Comparison of ENCODE assay signal across 30 mouse cellular contexts in genomic region chr1:167411991-167412715, GRCm38 (mm10). TPM values are rescaled to one million over a fixed set of nuclear protein-coding genes. Genes with fewer than 3 reads are reported as not detected.
DNase-seq lines count a peak whose midpoint lies in the region; ATAC-seq and TF ChIP-seq lines count a peak whose summit lies in the region.
"Had no signal": no experiment of that assay in that cellular context is flagged by ENCODE, and none has a peak within 500 bp of the region (broad histone marks: within the 10 kb centered on the region; RNA-seq: fewer than 3 reads in every experiment).

No protein-coding gene starts in this region.

- no peak overlapping the region for H3K27ac ChIP-seq in intestine, embryonic 15.5 days
- no peak overlapping the region for H3K27ac ChIP-seq in intestine, postnatal 0 days (ENCODE audit: low read depth, low read length)
- peak overlapping the region; percentile 22; the same call in 1 of the 2 replicates for H3K27ac ChIP-seq in embryonic facial prominence, embryonic 15.5 days (replicated peaks)
- no peak overlapping the region for H3K27ac ChIP-seq in midbrain, postnatal 0 days (ENCODE audit: low read depth, low read length)
- H3K27ac ChIP-seq: embryonic facial prominence, embryonic 12.5 days; forebrain, embryonic 12.5 days; hindbrain, embryonic 10.5 days; hindbrain, embryonic 13.5 days had no signal

- H3K4me2 ChIP-seq in intestine, embryonic 15.5 days (replicated peaks) = no peak overlapping the region
- no peak overlapping the region for H3K4me2 ChIP-seq in intestine, postnatal 0 days (replicated peaks; ENCODE audit: low read depth)
- H3K4me2 ChIP-seq in embryonic facial prominence, embryonic 15.5 days (replicated peaks) = no peak overlapping the region
- peak overlapping the region; percentile 14 for H3K4me2 ChIP-seq in myocyte (ENCODE audit: low read depth)
- H3K4me2 ChIP-seq in midbrain, postnatal 0 days (ENCODE audit: low read depth, low read length, poor library complexity, severe bottlenecking) = no peak overlapping the region
- H3K4me2 ChIP-seq: embryonic facial prominence, embryonic 12.5 days; forebrain, embryonic 12.5 days; heart, embryonic 11.5 days; hindbrain, embryonic 13.5 days had no signal

- TF ChIP-seq POLR2A in myocyte (IDR thresholded peaks at IDR 0.05; ENCODE audit: insufficient read length, low read depth) = no peak

- TF ChIP-seq CTCF in intestine, postnatal 0 days (IDR thresholded peaks at IDR 0.05; ENCODE audit: low read depth) = no peak
- no peak for TF ChIP-seq CTCF in midbrain, postnatal 0 days (IDR thresholded peaks at IDR 0.05)

- no peak overlapping the region for H3ac ChIP-seq in myocyte (ENCODE audit: control insufficient read depth, insufficient read length)

- 46% methylated on average over 12 of the region's 12 CpGs for WGBS in intestine, embryonic 15.5 days
- WGBS in intestine, postnatal 0 days = 58% methylated on average over 12 of the region's 12 CpGs
- WGBS in embryonic facial prominence, embryonic 15.5 days = 33% methylated on average over 12 of the region's 12 CpGs
- 76% methylated on average over 12 of the region's 12 CpGs for WGBS in midbrain, postnatal 0 days

- peak; percentile 80 for DNase-seq in NIH3T3 (ENCODE audit: low read depth)
- DNase-seq in gastrocnemius, postnatal 14 days = no peak
- DNase-seq in frontal cortex, postnatal 14 days (ENCODE audit: low spot score in 2 of 2) = no peak
- DNase-seq in midbrain, postnatal 0 days (ENCODE audit: low spot score) = no peak
- DNase-seq: adrenal gland, postnatal 10 days; adrenal gland, postnatal 36 days; cerebellum, adult 18-20 months; cerebellum, adult 9-10 months; cerebellum, postnatal 14 days; gastrocnemius, postnatal 36 days; heart, postnatal 36 days had no signal

- ATAC-seq in intestine, embryonic 15.5 days = 0 out of 2 replicates have a peak, but pooled peaks have one; percentile 25
- no peak for ATAC-seq in intestine, postnatal 0 days
- ATAC-seq in embryonic facial prominence, embryonic 15.5 days (ENCODE audit: insufficient number of reproducible peaks, low FRiP score, low TSS enrichment, low read depth) = peak; percentile 78
- ATAC-seq in midbrain, postnatal 0 days (ENCODE audit: low FRiP score) = no peak
- ATAC-seq: CD4-positive, CD25-positive, alpha-beta regulatory T cell, adult 4 months; forebrain, embryonic 16.5 days; hindbrain, embryonic 16.5 days; intestine, embryonic 16.5 days; Patski had no signal

- H3K36me3 ChIP-seq in intestine, embryonic 15.5 days = no peaks in the 10 kb centered on the region
- H3K36me3 ChIP-seq in intestine, postnatal 0 days (ENCODE audit: control insufficient read depth, insufficient read depth) = no peaks in the 10 kb centered on the region
- H3K36me3 ChIP-seq in embryonic facial prominence, embryonic 15.5 days = no peaks in the 10 kb centered on the region
- H3K36me3 ChIP-seq in myocyte (ENCODE audit: control insufficient read depth, insufficient read depth) = no peaks in the 10 kb centered on the region
- no peaks in the 10 kb centered on the region for H3K36me3 ChIP-seq in midbrain, postnatal 0 days (ENCODE audit: insufficient read depth, low read length)
- H3K36me3 ChIP-seq: embryonic facial prominence, embryonic 12.5 days; forebrain, embryonic 12.5 days; hindbrain, embryonic 10.5 days; hindbrain, embryonic 13.5 days had no signal

- no peaks in the 10 kb centered on the region for H3K4me1 ChIP-seq in intestine, embryonic 15.5 days (replicated peaks)
- no peaks in the 10 kb centered on the region for H3K4me1 ChIP-seq in intestine, postnatal 0 days (replicated peaks; ENCODE audit: control insufficient read depth, insufficient read depth, low read length)
- H3K4me1 ChIP-seq in embryonic facial prominence, embryonic 15.5 days = no peaks in the 10 kb centered on the region
- no peaks in the 10 kb centered on the region for H3K4me1 ChIP-seq in midbrain, postnatal 0 days (ENCODE audit: insufficient read depth, low read length)
- H3K4me1 ChIP-seq: embryonic facial prominence, embryonic 12.5 days; forebrain, embryonic 12.5 days; hindbrain, embryonic 10.5 days; hindbrain, embryonic 13.5 days had no signal

- no peaks in the 10 kb centered on the region for H3K9me3 ChIP-seq in intestine, embryonic 15.5 days
- no peaks in the 10 kb centered on the region for H3K9me3 ChIP-seq in intestine, postnatal 0 days (ENCODE audit: control insufficient read depth)
- no peaks in the 10 kb centered on the region for H3K9me3 ChIP-seq in embryonic facial prominence, embryonic 15.5 days (replicated peaks)
- no peaks in the 10 kb centered on the region for H3K9me3 ChIP-seq in midbrain, postnatal 0 days (ENCODE audit: low read length)
- H3K9me3 ChIP-seq: embryonic facial prominence, embryonic 12.5 days; forebrain, embryonic 12.5 days; hindbrain, embryonic 10.5 days; hindbrain, embryonic 13.5 days had no signal

- H3K79me2 ChIP-seq in myocyte (ENCODE audit: control insufficient read depth, insufficient read depth) = no peaks in the 10 kb centered on the region

- intact Hi-C loops in gastrocnemius, postnatal 14 days (cut with DNase I; ENCODE audit: low total_unique reads) = no loop called here

- H3K27me3 ChIP-seq in intestine, embryonic 15.5 days (replicated peaks) = 0 out of 2 replicates have a peak, but pooled peaks cover 9% of the 10 kb centered on the region
- H3K27me3 ChIP-seq in intestine, postnatal 0 days (replicated peaks; ENCODE audit: control insufficient read depth, insufficient read depth, low read length) = no peaks in the 10 kb centered on the region
- peaks cover 26% of the 10 kb centered on the region for H3K27me3 ChIP-seq in embryonic facial prominence, embryonic 15.5 days
- peaks cover 20% of the 10 kb centered on the region for H3K27me3 ChIP-seq in myocyte (ENCODE audit: control insufficient read depth, insufficient read depth, insufficient read length)
- no peaks in the 10 kb centered on the region; the same call in 1 of the 2 replicates for H3K27me3 ChIP-seq in midbrain, postnatal 0 days (ENCODE audit: insufficient read depth, low read length)

- no peak overlapping the region for H3K4me3 ChIP-seq in intestine, embryonic 15.5 days (replicated peaks)
- no peak overlapping the region for H3K4me3 ChIP-seq in intestine, postnatal 0 days (ENCODE audit: low read depth, low read length)
- no peak overlapping the region for H3K4me3 ChIP-seq in embryonic facial prominence, embryonic 15.5 days (replicated peaks)
- H3K4me3 ChIP-seq in myocyte = no peak overlapping the region
- no peak overlapping the region for H3K4me3 ChIP-seq in midbrain, postnatal 0 days (ENCODE audit: low read depth, low read length)
- H3K4me3 ChIP-seq: embryonic facial prominence, embryonic 12.5 days; erythroblast, embryonic 14.5 days; forebrain, embryonic 12.5 days; hindbrain, embryonic 10.5 days; hindbrain, embryonic 13.5 days had no signal

- no peak overlapping the region for H3K9ac ChIP-seq in intestine, embryonic 15.5 days
- no peak overlapping the region for H3K9ac ChIP-seq in intestine, postnatal 0 days (ENCODE audit: low read depth, low read length)
- no peak overlapping the region for H3K9ac ChIP-seq in embryonic facial prominence, embryonic 15.5 days
- H3K9ac ChIP-seq in midbrain, postnatal 0 days (replicated peaks; ENCODE audit: low read length, poor library complexity, severe bottlenecking) = no peak overlapping the region
- H3K9ac ChIP-seq: embryonic facial prominence, embryonic 12.5 days; forebrain, embryonic 12.5 days; hindbrain, embryonic 13.5 days had no signal

TF ChIP-seq in myocyte, 11 proteins besides CTCF, POLR2A, EP300 and RAD21:
- TF ChIP-seq POLR2AphosphoS2 (IDR thresholded peaks at IDR 0.05; ENCODE audit: insufficient read length, low read depth) (no peak), CEBPB (IDR thresholded peaks at IDR 0.05; ENCODE audit: insufficient read depth, poor library complexity, severe bottlenecking) (no peak), TCF12 (IDR thresholded peaks at IDR 0.05; ENCODE audit: insufficient read depth, poor library complexity, severe bottlenecking) (no peak), REST (IDR thresholded peaks at IDR 0.05; ENCODE audit: insufficient read depth, insufficient read length) (no peak), USF1 (IDR thresholded peaks at IDR 0.05; ENCODE audit: low read depth) (no peak), SRF (IDR thresholded peaks at IDR 0.05; ENCODE audit: control insufficient read depth, insufficient read length, low read depth) (no peak), MYOG (IDR thresholded peaks at IDR 0.05; ENCODE audit: control insufficient read depth in 1 of 3, insufficient read depth in 1 of 3, insufficient read length in 2 of 3, low read depth in 2 of 3) (no peak), MYOD1 (IDR thresholded peaks at IDR 0.05; ENCODE audit: control insufficient read depth in 1 of 3, insufficient read length in 2 of 3, low read depth in 2 of 3) (no peak), MAX (IDR thresholded peaks at IDR 0.05; ENCODE audit: low read depth) (no peak), TCF3 (IDR thresholded peaks at IDR 0.05; ENCODE audit: insufficient read length, low read depth) (no peak), E2F4 (IDR thresholded peaks at IDR 0.05; ENCODE audit: insufficient read depth) (no peak)

RNA-seq across cellular contexts. Expression of gene Mgst3, which starts 18.5 kb away (rescaled TPM):
- polyA plus RNA-seq in intestine, embryonic 15.5 days (2015; fragmentation: Nextera tagmentation; extraction: Ambion mirVana) = 247 and 298 TPM in 2 replicates
- 305 and 323 TPM in 2 replicates for polyA plus RNA-seq in intestine, postnatal 0 days (2015; fragmentation: Nextera tagmentation; extraction: Ambion mirVana)
- polyA plus RNA-seq in embryonic facial prominence, embryonic 15.5 days (2015; fragmentation: Nextera tagmentation; extraction: Ambion mirVana) = 74.7 and 76.8 TPM in 2 replicates
- polyA plus RNA-seq in myocyte (2012; fragmentation: generic; extraction: Trizol) = 62.0 TPM
- 10 to 100 TPM; 32.1 to 43.9 TPM for total RNA-seq in gastrocnemius, postnatal 14 days (2021)
- total RNA-seq in midbrain, postnatal 0 days (2014; rRNA removed) = 221 and 246 TPM in 2 replicates
- 240 and 311 TPM in 2 replicates for polyA plus RNA-seq in midbrain, postnatal 0 days (2015; fragmentation: Nextera tagmentation; extraction: Ambion mirVana)

RNA-seq across cellular contexts. Expression of gene Lrrc52, which starts 54.4 kb away (rescaled TPM):
- not detected in 2 replicates for polyA plus RNA-seq in intestine, embryonic 15.5 days (2015; fragmentation: Nextera tagmentation; extraction: Ambion mirVana)
- polyA plus RNA-seq in intestine, postnatal 0 days (2015; fragmentation: Nextera tagmentation; extraction: Ambion mirVana) = not detected in 2 replicates
- not detected in 2 replicates for polyA plus RNA-seq in embryonic facial prominence, embryonic 15.5 days (2015; fragmentation: Nextera tagmentation; extraction: Ambion mirVana)
- not detected for polyA plus RNA-seq in myocyte (2012; fragmentation: generic; extraction: Trizol)
- total RNA-seq in gastrocnemius, postnatal 14 days (2021) = under 1 TPM in 1 of 2 experiments, not detected in 1; 0.73 TPM
- total RNA-seq in midbrain, postnatal 0 days (2014; rRNA removed) = not detected in 2 replicates
- polyA plus RNA-seq in midbrain, postnatal 0 days (2015; fragmentation: Nextera tagmentation; extraction: Ambion mirVana) = 0.15 TPM in 1 of 2 replicates, not detected in the other
- total RNA-seq: ES-E14; granulocyte monocyte progenitor cell, adult 5-6 weeks had no signal
- polyA plus RNA-seq: C2C12; CD4-positive, CD25-positive, alpha-beta regulatory T cell, adult 4 months; embryonic facial prominence, embryonic 12.5 days; erythroblast, embryonic 14.5 days; forebrain, embryonic 12.5 days; forebrain, embryonic 16.5 days; frontal cortex, adult 2 months; heart, embryonic 11.5 days; hindbrain, embryonic 10.5 days; hindbrain, embryonic 13.5 days; hindbrain, embryonic 16.5 days; Patski had no signal

Comparison
In these comparisons a context has a peak if more than half of its experiments do, and no peak if none do; other contexts are left out.
1. ATAC-seq: peak in intestine, embryonic 15.5 days (single experiment) and embryonic facial prominence, embryonic 15.5 days (single experiment); none in intestine, postnatal 0 days (single experiment) and midbrain, postnatal 0 days (single experiment).